Mouse (Mus musculus) stomach, postnatal 0 days (tissue): Measurements from ENCODE around the gene Nufip1.

Experiments
- CTCF ChIP-seq: IDR thresholded peaks from 2 replicates; pipeline ENCODE4 v1.5.1; 2016; ENCODE audit warnings: antibody characterized with exemption, low read depth, mild to moderate bottlenecking, moderate library complexity
- EP300 ChIP-seq: optimal IDR thresholded peaks from 2 replicates; pipeline ENCODE3; 2016; ENCODE audit warnings: antibody characterized with exemption

GRCm38 (mm10) chr14:76115744-76116143 is 5.1 kb downstream of the Nufip1 start:
- TF ChIP-seq CTCF (no peak), EP300 (no peak)
